Mouse (Mus musculus): Measurements from ENCODE around the gene Anapc10. TPM values are rescaled to one million over a fixed set of nuclear protein-coding genes. Genes with fewer than 3 reads are reported as not detected.

Gene Anapc10
- polyA plus RNA-seq, 1 experiment = 0.51 TPM

GRCm38 (mm10) chr8:79692531-79692930, 19.1 kb upstream of the Anapc10 start:
- no peaks in the 10 kb centered on the region for H3K27me3 ChIP-seq (ENCODE audit: control insufficient read depth, insufficient read depth, low read length)
- no peaks in the 10 kb centered on the region for H3K4me1 ChIP-seq (ENCODE audit: control insufficient read depth, insufficient read depth, insufficient read length)
- no peak overlapping the region for H3K27ac ChIP-seq (ENCODE audit: insufficient read depth, low read length)
- no peak for TF ChIP-seq CTCF (IDR thresholded peaks at IDR 0.05; ENCODE audit: extremely low read depth, insufficient read depth, insufficient read length, insufficient replicate concordance)
- no peak for TF ChIP-seq POLR2A (IDR thresholded peaks at IDR 0.05; ENCODE audit: low read depth, low read length)
- peaks cover 20% of the 10 kb centered on the region for H3K36me3 ChIP-seq (ENCODE audit: control insufficient read depth, insufficient read depth, low read length)
- WGBS = 82% methylated on average over 2 of the region's 2 CpGs
- no peak overlapping the region for H3K4me3 ChIP-seq (ENCODE audit: extremely low read depth, insufficient read depth, insufficient read length)
- DNase-seq (ENCODE audit: low read depth in 1 of 2, low spot score in 2 of 2) = no peak

GRCm38 (mm10) chr8:79706687-79707086, 4.9 kb upstream of the Anapc10 start:
- Histone ChIP-seq H3K36me3 (ENCODE audit: control insufficient read depth, insufficient read depth, low read length) (peaks cover 15% of the 10 kb centered on the region), H3K27me3 (ENCODE audit: control insufficient read depth, insufficient read depth, low read length) (no peaks in the 10 kb centered on the region), H3K4me1 (ENCODE audit: control insufficient read depth, insufficient read depth, insufficient read length) (no peaks in the 10 kb centered on the region), H3K27ac (ENCODE audit: insufficient read depth, low read length) (no peak overlapping the region), H3K4me3 (ENCODE audit: extremely low read depth, insufficient read depth, insufficient read length) (no peak overlapping the region)
- no peak for TF ChIP-seq POLR2A (IDR thresholded peaks at IDR 0.05; ENCODE audit: low read depth, low read length)
- TF ChIP-seq CTCF (IDR thresholded peaks at IDR 0.05; ENCODE audit: extremely low read depth, insufficient read depth, insufficient read length, insufficient replicate concordance) = no peak
- DNase-seq (ENCODE audit: low read depth in 1 of 2, low spot score in 2 of 2) = no peak
- whole genome bisulfite sequencing = 92% methylated on average over 3 of the region's 3 CpGs

- no peak for DNase-seq (ENCODE audit: low read depth in 1 of 2, low spot score in 2 of 2)
- 54% methylated on average over 6 of the region's 6 CpGs for WGBS
- no peak overlapping the region for H3K4me3 ChIP-seq (ENCODE audit: extremely low read depth, insufficient read depth, insufficient read length)
Observed at GRCm38 (mm10) chr8:79712676-79713075, 1.1 kb downstream of the Anapc10 start.

GRCm38 (mm10) chr8:79721537-79721936, 9.9 kb downstream of the Anapc10 start:
- TF ChIP-seq POLR2A (IDR thresholded peaks at IDR 0.05; ENCODE audit: low read depth, low read length) (no peak), CTCF (IDR thresholded peaks at IDR 0.05; ENCODE audit: extremely low read depth, insufficient read depth, insufficient read length, insufficient replicate concordance) (no peak)
- Histone ChIP-seq H3K27ac (ENCODE audit: insufficient read depth, low read length) (no peak overlapping the region), H3K36me3 (ENCODE audit: control insufficient read depth, insufficient read depth, low read length) (peaks cover 17% of the 10 kb centered on the region), H3K4me1 (ENCODE audit: control insufficient read depth, insufficient read depth, insufficient read length) (no peaks in the 10 kb centered on the region), H3K27me3 (ENCODE audit: control insufficient read depth, insufficient read depth, low read length) (no peaks in the 10 kb centered on the region), H3K4me3 (ENCODE audit: extremely low read depth, insufficient read depth, insufficient read length) (no peak overlapping the region)
- no peak for DNase-seq (ENCODE audit: low read depth in 1 of 2, low spot score in 2 of 2)

More at GRCm38 (mm10) chr8:79712676-79713075, 1.1 kb downstream of the Anapc10 start:
- no peak for TF ChIP-seq POLR2A (IDR thresholded peaks at IDR 0.05; ENCODE audit: low read depth, low read length)
- TF ChIP-seq CTCF (IDR thresholded peaks at IDR 0.05; ENCODE audit: extremely low read depth, insufficient read depth, insufficient read length, insufficient replicate concordance) = no peak
- H3K36me3 ChIP-seq (ENCODE audit: control insufficient read depth, insufficient read depth, low read length) = peaks cover 8% of the 10 kb centered on the region
- no peaks in the 10 kb centered on the region for H3K27me3 ChIP-seq (ENCODE audit: control insufficient read depth, insufficient read depth, low read length)
- no peaks in the 10 kb centered on the region for H3K4me1 ChIP-seq (ENCODE audit: control insufficient read depth, insufficient read depth, insufficient read length)
- H3K27ac ChIP-seq (ENCODE audit: insufficient read depth, low read length) = no peak overlapping the region

- no peak overlapping the region for H3K27ac ChIP-seq (ENCODE audit: insufficient read depth, low read length)
- H3K4me1 ChIP-seq (ENCODE audit: control insufficient read depth, insufficient read depth, insufficient read length) = no peaks in the 10 kb centered on the region
- no peak overlapping the region for H3K4me3 ChIP-seq (ENCODE audit: extremely low read depth, insufficient read depth, insufficient read length)
- H3K27me3 ChIP-seq (ENCODE audit: control insufficient read depth, insufficient read depth, low read length) = no peaks in the 10 kb centered on the region
- DNase-seq (ENCODE audit: low read depth in 1 of 2, low spot score in 2 of 2) = no peak
- H3K36me3 ChIP-seq (ENCODE audit: control insufficient read depth, insufficient read depth, low read length) = peaks cover 14% of the 10 kb centered on the region
- TF ChIP-seq CTCF (IDR thresholded peaks at IDR 0.05; ENCODE audit: extremely low read depth, insufficient read depth, insufficient read length, insufficient replicate concordance) (no peak), POLR2A (IDR thresholded peaks at IDR 0.05; ENCODE audit: low read depth, low read length) (no peak)
Observed at GRCm38 (mm10) chr8:79723308-79723707, 11.7 kb downstream of the Anapc10 start.

- DNase-seq (ENCODE audit: low read depth in 1 of 2, low spot score in 2 of 2) = no peak
- WGBS = 51% methylated on average over 3 of the region's 3 CpGs
- TF ChIP-seq POLR2A (IDR thresholded peaks at IDR 0.05; ENCODE audit: low read depth, low read length) (no peak), CTCF (IDR thresholded peaks at IDR 0.05; ENCODE audit: extremely low read depth, insufficient read depth, insufficient read length, insufficient replicate concordance) (no peak)
Observed at GRCm38 (mm10) chr8:79724589-79724988, 13.0 kb downstream of the Anapc10 start.

GRCm38 (mm10) chr8:79727900-79728299, 16.3 kb downstream of the Anapc10 start:
- TF ChIP-seq POLR2A (IDR thresholded peaks at IDR 0.05; ENCODE audit: low read depth, low read length) (no peak), CTCF (IDR thresholded peaks at IDR 0.05; ENCODE audit: extremely low read depth, insufficient read depth, insufficient read length, insufficient replicate concordance) (no peak)
- H3K4me1 ChIP-seq (ENCODE audit: control insufficient read depth, insufficient read depth, insufficient read length) = no peaks in the 10 kb centered on the region
- DNase-seq (ENCODE audit: low read depth in 1 of 2, low spot score in 2 of 2) = no peak

More at GRCm38 (mm10) chr8:79724589-79724988, 13.0 kb downstream of the Anapc10 start:
- Histone ChIP-seq H3K4me3 (ENCODE audit: extremely low read depth, insufficient read depth, insufficient read length) (no peak overlapping the region), H3K27ac (ENCODE audit: insufficient read depth, low read length) (no peak overlapping the region), H3K36me3 (ENCODE audit: control insufficient read depth, insufficient read depth, low read length) (peaks cover 15% of the 10 kb centered on the region), H3K4me1 (ENCODE audit: control insufficient read depth, insufficient read depth, insufficient read length) (no peaks in the 10 kb centered on the region), H3K27me3 (ENCODE audit: control insufficient read depth, insufficient read depth, low read length) (no peaks in the 10 kb centered on the region)

More at GRCm38 (mm10) chr8:79727900-79728299, 16.3 kb downstream of the Anapc10 start:
- H3K27ac ChIP-seq (ENCODE audit: insufficient read depth, low read length) = no peak overlapping the region
- H3K36me3 ChIP-seq (ENCODE audit: control insufficient read depth, insufficient read depth, low read length) = 0 out of 2 replicates have a peak, but pooled peaks cover 1% of the 10 kb centered on the region
- H3K4me3 ChIP-seq (ENCODE audit: extremely low read depth, insufficient read depth, insufficient read length) = no peak overlapping the region
- 98% methylated on average over 1 of the region's 1 CpGs for WGBS
- H3K27me3 ChIP-seq (ENCODE audit: control insufficient read depth, insufficient read depth, low read length) = no peaks in the 10 kb centered on the region

Data from spleen, adult 2 months (tissue).